Mouse (Mus musculus) left cerebral cortex, postnatal 25 days (tissue): ENCODE measurements at regions not wholly inside any gene's neighbourhood (a gene's known extent, or its start where the extent isn't known, plus 50 kb on each side); places are given as distances from the start of the nearest gene placed in this dataset.
A peak's percentile ranks its signal among the peaks of the same experiment; 100 is the strongest.

ENCODE experiments used
- DNase-seq, 2 experiments: peaks; one replicate each; pipeline ENCODE4 v3.0.0; 2022; ENCODE audit warnings: low spot score in 2 of 2, mixed read lengths in 1 of 2
- intact Hi-C: fragments of 180-260 bp; cut with DNase I; formaldehyde crosslinking; loops from one replicate; pipeline ENCODE4 v1.15.1; 2025

DNA sequence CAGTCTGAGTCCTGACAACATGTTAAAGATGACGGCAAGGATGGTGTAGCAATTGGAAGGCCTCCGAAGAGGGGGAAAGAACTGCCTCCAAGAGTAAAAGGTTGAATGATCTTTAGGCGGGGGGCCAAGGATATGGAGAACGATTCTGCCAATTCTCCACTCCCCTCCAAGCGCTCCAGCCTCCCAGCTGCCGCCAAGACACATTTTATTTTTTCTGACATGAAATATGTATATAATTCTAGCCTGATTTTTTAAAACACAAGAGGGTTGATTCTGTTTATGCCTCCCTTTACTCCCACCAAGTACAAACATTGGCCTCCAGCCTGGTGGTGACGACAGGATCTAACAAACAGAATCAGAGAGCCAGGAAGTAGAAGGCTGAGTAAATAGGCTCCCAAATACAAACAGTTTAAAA, 345.8 kb downstream of the Osr1 start:
- no peak for DNase-seq
- intact Hi-C loops = no loop called here

- intact Hi-C loops = no loop called here
- DNase-seq = peak in 1 of 2 experiments; percentile 26
Observed at GRCm38 (mm10) chr12:9918026-9918425, 348.1 kb downstream of the Osr1 start.

DNA sequence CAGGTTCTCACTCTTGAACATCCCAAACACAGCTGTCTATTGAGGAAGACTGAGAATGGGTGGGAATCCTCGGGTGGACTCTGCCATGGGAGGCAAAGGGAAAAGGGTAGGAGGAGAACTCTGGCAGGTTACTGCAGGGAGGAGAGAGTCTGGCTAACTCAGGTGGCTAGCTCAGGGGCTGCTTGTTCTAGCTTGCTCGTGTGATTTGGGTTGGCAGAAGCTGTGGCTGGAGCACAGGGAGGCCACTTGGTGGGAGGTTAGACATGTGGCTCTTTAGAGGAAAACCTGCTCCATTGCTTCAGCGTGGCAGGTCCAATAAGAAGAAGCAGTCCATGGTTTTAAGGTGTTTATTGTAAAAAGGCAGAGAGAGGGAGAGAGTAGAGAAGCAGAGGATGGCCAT, 349.1 kb downstream of the Osr1 start:
- no peak for DNase-seq
- intact Hi-C loops = no loop called here

DNA sequence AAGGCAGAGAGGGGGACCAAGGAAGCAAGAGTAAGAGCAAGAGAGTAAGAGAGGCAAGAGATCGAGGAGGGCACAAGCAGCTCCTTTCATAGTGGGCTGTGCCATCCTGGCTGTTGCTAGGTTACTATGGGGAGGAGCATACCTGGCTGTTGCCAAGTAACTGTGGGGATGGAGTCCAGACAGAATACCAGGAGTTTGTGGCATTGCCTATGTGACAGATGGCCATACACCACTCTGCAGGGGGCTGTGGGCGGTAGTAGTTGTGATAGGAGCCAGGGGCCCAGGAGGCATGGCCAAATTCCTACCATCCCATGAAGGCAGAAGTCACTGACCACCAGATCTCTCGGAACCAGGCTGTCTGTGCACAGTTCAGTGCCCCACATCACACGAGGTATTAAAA, 349.5 kb downstream of the Osr1 start:
- intact Hi-C loops = no loop called here
- no peak for DNase-seq

- DNase-seq = no peak
- intact Hi-C loops = no loop called here
Observed at GRCm38 (mm10) chr12:9920401-9920800, 350.5 kb downstream of the Osr1 start.

DNA sequence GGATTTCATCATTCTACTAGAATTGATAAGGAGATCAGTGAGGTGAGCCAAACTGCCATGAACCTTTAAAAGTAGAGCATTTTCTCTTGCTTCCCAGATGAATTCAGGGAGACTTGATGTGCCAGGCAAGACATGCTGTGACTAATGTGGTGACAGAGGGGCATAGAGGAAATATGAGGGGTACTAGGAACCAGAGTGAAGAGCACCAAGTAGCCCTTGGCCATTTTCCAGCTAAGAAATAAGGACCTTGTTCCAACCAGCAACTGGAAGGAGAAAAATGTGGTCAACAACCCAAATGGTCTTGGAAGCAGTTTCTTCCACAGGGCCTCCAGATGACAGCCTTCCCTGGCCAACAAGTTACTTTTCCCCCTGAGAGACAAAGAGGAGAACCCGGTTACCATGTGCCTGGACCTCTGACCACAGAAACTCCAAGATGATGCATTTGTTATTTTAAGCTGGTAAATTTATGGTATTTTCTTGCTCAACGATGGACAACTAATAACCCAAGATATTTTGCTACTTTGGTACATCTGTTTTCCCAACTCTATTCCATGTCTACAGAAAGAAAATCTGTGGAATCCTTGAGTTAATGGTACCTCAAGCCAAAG, 351.8 kb downstream of the Osr1 start:
- no peak for DNase-seq
- intact Hi-C loops = no loop called here

GRCm38 (mm10) chr12:9924561-9924960, 354.6 kb downstream of the Osr1 start:
- intact Hi-C loops = no loop called here
- DNase-seq = no peak

- intact Hi-C loops = no loop called here
- DNase-seq = no peak
Observed at GRCm38 (mm10) chr12:9934158-9934557, 364.2 kb downstream of the Osr1 start.

DNA sequence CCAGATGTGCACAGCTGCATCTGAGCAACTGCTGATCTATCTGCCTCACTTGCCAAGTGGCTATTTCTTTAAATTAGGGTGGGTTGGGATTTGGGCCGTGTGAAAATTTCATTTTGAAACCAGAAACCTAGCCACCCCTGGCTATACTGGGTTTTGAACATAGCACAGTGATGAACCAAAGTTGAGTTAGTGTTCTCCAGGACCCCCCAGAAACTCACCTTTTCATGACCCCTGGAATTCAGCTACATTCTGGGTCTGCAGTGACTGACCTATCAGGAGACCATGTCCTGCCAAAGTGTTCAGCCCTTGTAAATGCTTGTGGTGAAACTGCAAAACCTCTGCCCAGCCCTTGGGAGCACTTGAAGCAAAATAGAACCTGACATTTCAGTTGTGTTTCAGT, 371.4 kb downstream of the Osr1 start:
- intact Hi-C loops = no loop called here
- DNase-seq = no peak

- intact Hi-C loops = no loop called here
- DNase-seq = no peak
Observed at GRCm38 (mm10) chr12:9941823-9942222, 371.9 kb downstream of the Osr1 start.

DNA sequence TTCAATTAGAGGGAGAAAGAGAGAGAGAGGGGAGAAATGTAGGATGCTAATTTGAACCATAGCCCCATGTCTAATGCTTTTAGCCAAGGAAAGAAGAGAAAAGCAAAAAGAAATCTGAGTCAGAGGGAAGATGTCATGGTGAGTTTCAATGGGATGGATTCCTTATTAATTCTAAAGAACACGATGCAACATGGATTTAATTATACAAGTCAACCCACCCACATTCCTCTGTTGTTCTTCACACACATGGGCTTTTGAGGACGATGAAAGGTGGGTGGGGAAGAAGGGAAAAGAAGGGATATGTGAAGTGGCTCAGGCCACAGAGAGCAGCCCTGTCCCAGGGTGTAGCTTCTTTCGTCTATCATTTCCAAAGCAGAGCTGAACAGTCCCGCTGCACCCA, 378.9 kb downstream of the Osr1 start:
- intact Hi-C loops = no loop called here
- no peak for DNase-seq

DNA sequence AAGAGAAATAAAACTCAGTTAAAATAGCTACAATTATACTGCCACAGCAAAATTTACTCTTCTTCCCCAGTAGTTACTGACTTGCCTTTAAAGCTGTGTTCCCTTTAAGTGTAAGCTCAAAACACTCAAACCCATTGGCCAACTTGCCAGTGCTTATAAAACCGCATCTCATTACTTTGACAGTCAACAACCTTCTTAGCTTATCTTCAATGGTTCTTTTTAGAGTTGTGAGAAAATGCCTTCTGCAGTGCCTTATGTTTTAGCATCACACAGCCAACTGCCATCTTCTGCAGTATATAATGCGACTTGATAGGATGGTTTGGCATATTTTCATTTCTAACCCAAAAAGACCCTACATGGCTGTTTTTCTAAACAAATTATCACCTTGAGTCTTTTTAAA, 382.5 kb downstream of the Osr1 start:
- intact Hi-C loops = no loop called here
- DNase-seq = peak in 1 of 2 experiments; percentile 31

GRCm38 (mm10) chr12:9954178-9954888, 384.4 kb downstream of the Osr1 start:
- DNase-seq = no peak
- intact Hi-C loops = no loop called here

- intact Hi-C loops = no loop called here
- DNase-seq = no peak
Observed at GRCm38 (mm10) chr12:9969390-9969789, 399.5 kb downstream of the Osr1 start.

GRCm38 (mm10) chr12:9970771-9971170, 399.0 kb upstream of the Nt5c1b start:
- intact Hi-C loops = no loop called here
- no peak for DNase-seq

DNA sequence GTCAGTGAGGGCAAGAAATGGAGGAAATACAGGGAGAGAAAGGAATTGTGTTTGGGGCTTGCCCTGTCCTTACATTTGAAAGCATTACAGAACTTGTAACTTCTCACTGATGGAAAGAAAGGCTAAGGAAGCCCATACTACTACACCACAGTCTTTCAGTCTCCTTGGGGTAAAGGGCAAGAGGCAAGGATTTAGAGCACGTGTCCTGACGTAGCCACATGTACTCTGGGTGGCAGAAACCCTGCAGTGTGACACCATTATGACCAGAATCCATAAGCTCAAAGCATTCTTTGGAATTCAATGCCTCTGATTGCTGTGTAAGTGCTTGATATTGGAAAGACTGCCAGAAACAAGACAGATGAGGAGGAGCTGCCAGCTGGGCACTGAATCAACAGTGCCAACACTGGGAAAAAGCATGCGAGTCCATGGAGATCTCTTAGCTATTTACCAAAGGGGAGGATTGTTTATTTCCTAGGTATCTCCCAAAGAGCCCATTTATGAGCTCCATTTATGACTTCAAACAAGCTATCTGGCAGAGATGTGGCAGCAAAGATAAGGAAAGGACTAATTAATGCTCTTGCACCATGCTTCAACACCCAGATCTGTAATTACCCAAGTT, 391.2 kb upstream of the Nt5c1b start:
- DNase-seq = peak in 1 of 2 experiments; percentile 13

DNA sequence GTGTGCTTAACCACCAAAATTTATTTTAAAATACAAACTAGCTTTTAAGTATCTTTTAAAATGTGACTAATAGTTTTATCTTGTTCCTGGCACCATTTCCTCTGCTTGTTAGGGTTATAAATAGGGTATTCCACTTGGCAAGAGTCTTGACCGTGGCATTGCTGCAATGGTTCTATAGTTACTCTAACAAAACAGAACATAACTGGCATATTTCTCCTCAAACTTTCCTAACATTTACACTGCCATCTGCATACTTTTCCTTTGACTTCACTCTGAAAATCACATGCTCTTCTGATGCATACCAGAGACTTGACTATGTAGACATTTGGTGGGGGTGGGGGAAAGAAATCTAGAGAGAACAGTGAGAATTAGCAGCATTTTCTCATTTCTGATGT, 390.7 kb upstream of the Nt5c1b start:
- DNase-seq = no peak
- intact Hi-C loops = no loop called here

More for the DNA sequence above, 391.2 kb upstream of the Nt5c1b start:
- intact Hi-C loops = no loop called here

DNA sequence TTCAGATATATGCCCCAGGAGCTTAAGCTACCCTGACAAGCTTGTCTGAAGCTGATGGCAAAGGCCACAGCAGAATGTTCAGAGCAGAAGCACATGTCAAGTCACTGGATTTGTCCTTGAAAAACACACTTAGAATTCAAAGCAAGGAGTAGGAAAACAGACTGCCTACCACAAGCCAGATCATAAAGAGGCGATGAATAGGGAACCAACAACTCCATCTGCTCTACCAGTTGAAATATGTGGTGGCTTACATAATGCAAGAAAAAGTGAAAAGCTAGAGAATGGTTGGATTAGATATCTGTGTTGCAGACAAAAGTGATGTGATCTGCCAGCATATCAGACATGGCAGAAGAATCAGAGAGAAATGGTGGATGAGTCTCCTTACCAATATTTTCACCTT, 378.5 kb upstream of the Nt5c1b start:
- DNase-seq = peak in 1 of 2 experiments; percentile 7
- intact Hi-C loops = no loop called here

GRCm38 (mm10) chr12:9995670-9996069, 374.1 kb upstream of the Nt5c1b start:
- DNase-seq = no peak
- intact Hi-C loops = no loop called here

GRCm38 (mm10) chr12:9996455-9997189, 373.2 kb upstream of the Nt5c1b start:
- DNase-seq = no peak
- intact Hi-C loops = no loop called here

DNA sequence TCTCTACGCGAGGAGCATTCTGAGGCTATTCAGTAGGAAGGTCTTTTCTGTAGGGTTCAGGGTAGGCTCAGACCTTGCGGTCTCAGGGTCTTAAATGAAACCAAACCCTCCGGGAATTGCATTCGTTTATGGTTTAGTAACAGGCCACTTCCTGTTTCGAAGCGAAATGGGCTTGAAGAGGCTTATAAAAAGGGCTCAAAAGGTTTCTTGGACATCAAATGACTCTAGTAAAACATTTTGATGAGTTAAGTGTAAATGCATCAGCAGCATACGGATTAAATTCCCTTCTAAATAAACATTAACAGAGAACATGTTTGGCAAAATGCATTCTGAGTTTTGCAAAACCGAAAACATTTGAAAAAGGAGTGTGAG, 372.6 kb upstream of the Nt5c1b start:
- no peak for DNase-seq
- intact Hi-C loops = no loop called here
